Mouse (Mus musculus) gastrocnemius, adult 2 months (tissue): ENCODE data around the gene Abca1. TPM values are rescaled to one million over a fixed set of nuclear protein-coding genes. Genes with fewer than 3 reads are reported as not detected.

ENCODE experiments used
- DNase-seq: peaks from one replicate; pipeline ENCODE4 v3.0.0; 2022
- H3K27ac ChIP-seq: fragments of 200-600 bp; 2 replicates; pipeline ENCODE4 v1.8.1; 2022; ENCODE audit warnings: mild to moderate bottlenecking
- H3K4me3 ChIP-seq: fragments of 200-600 bp; 2 replicates; pipeline ENCODE4 v1.8.1; 2022; ENCODE audit warnings: mild to moderate bottlenecking, moderate library complexity
- CTCF ChIP-seq: fragments of 200-600 bp; IDR thresholded peaks from 2 replicates; pipeline ENCODE4 v1.8.1; 2022; ENCODE audit warnings: antibody characterized with exemption, mild to moderate bottlenecking, moderate library complexity
- intact Hi-C: fragments of 180-260 bp; cut with DNase I; formaldehyde crosslinking; loops from one replicate; pipeline ENCODE4 v1.15.1; 2025
- total RNA-seq, 2 experiments: library from RNA; stranded (reverse); gene quantifications; 2 replicates each; pipeline ENCODE4 v1.2.3; 2021

Abca1 gene
- total RNA-seq, 2 experiments from 2014 or later: 5.9 to 8.6 TPM

GRCm38 (mm10) chr4:53177696-53178095 lies 18.0 kb upstream of the Abca1 start:
- Histone ChIP-seq H3K27ac (no peak overlapping the region), H3K4me3 (no peak overlapping the region)
- no peak for DNase-seq
- intact Hi-C loops: no loop called here
- no peak for TF ChIP-seq CTCF

GRCm38 (mm10) chr4:53174906-53175305 lies 15.2 kb upstream of the Abca1 start:
- H3K27ac ChIP-seq: no peak overlapping the region
- no peak for DNase-seq
- no peak for TF ChIP-seq CTCF
- intact Hi-C loops: no loop called here
- H3K4me3 ChIP-seq: no peak overlapping the region

DNA sequence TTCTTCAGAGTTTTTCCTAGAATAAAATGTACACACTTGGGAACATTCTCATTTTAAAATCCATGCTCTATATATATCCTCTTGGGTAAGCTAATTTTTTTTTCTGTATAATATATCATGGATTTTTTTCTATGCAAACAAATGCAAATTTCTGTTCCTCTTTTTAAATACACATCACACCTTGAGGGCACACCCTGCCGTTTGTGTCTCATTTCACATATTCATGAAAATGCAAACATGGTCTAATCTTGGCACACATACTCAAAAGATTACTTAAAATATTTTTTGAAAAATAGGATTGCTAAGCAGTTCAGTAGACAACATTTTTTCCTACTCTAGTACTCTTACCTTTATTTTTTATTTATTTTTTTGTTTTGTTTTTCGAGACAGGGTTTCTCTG lies 10.7 kb upstream of the Abca1 start:
- intact Hi-C loops: no loop called here
- no peak for TF ChIP-seq CTCF
- no peak overlapping the region for H3K4me3 ChIP-seq
- H3K27ac ChIP-seq: no peak overlapping the region
- DNase-seq: no peak

DNA sequence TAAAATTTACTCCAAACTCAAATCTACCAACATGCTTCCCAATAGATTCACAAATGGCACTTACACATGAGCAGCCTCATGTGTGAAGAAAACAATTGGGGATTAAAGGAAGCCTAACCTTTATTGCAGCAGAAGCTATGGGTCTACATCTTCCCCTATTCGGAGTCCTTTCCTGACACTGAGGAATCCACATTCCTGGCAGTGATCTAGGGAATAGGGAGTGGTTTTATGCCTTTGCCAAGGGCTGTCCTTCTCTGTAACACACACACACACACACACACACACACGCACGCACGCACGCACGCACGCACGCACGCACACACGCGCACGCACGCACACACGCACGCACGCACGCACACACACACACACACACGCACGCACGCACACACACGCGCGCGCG lies 5.5 kb upstream of the Abca1 start:
- intact Hi-C loops: no loop called here
- no peak for DNase-seq
- no peak for TF ChIP-seq CTCF
- H3K4me3 ChIP-seq: no peak overlapping the region
- no peak overlapping the region for H3K27ac ChIP-seq

DNA sequence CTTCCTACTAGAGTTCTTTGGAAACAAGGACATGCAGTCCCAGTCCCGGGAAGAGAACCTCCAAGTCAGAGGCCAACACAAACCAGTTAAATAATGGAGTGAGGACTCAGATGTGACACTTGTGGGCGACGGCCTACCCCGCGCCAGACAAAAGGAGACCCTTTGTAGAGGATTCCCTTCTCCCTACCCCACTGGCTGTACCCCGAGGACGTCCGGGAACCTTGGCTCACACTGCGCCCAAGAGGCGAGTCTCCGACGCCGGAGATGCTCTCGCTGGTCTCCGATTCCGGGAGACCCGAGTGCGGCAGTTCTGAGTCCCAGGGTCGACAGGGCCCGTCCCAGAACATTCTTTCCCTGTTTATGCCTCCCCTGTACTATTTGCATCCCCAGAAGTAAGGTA lies 519 bp downstream of the Abca1 start:
- peak; percentile 59 for DNase-seq
- Histone ChIP-seq H3K4me3 (peak overlapping the region; percentile 98), H3K27ac (peak overlapping the region; percentile 89)
- intact Hi-C loops: loop anchor here (2.0 kb wide), 2 partner anchors 42 to 106 kb away; no protein-coding TSS in a partner anchor
- no peak for TF ChIP-seq CTCF

DNA sequence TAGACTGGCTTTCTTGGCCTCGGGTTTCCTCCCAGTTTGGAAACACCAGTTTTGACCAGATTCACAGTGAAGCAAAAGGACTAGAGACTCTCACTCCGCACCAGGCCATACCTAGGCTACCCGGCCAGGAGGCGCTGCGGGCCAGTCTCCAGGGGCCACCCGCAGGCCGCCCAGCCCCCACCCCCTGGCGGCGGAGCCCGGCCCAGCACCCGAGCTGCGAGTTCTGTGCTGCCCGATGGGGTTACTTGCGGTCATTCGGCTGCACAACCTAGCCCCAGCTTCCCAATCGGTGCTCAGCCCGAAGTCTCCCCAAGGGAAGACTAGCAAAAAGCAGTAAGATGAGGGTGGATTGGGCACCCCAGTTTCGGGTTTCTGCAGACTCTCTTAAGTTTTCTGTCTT lies 1.1 kb downstream of the Abca1 start:
- intact Hi-C loops: loop anchor here (2.0 kb wide), 2 partner anchors 42 to 106 kb away; no protein-coding TSS in a partner anchor
- peak; percentile 97 for TF ChIP-seq CTCF
- Histone ChIP-seq H3K4me3 (peak overlapping the region; percentile 98), H3K27ac (peak overlapping the region; percentile 89)
- DNase-seq: peak; percentile 94

- Histone ChIP-seq H3K4me3 (no peak overlapping the region), H3K27ac (peak overlapping the region; percentile 6; the same call in 1 of the 2 replicates)
- intact Hi-C loops: no loop called here
- DNase-seq: no peak
- TF ChIP-seq CTCF: no peak
Measured at GRCm38 (mm10) chr4:53155471-53155870, 4.2 kb downstream of the Abca1 start.

- no peak overlapping the region for H3K4me3 ChIP-seq
- intact Hi-C loops: no loop called here
- TF ChIP-seq CTCF: no peak
- peak overlapping the region; percentile 52; the same call in 1 of the 2 replicates for H3K27ac ChIP-seq
- no peak for DNase-seq
Measured at GRCm38 (mm10) chr4:53153711-53154110, 6.0 kb downstream of the Abca1 start.

- Histone ChIP-seq H3K27ac (peak overlapping the region; percentile 52; the same call in 1 of the 2 replicates), H3K4me3 (no peak overlapping the region)
- intact Hi-C loops: no loop called here
- no peak for DNase-seq
- TF ChIP-seq CTCF: no peak
Measured at GRCm38 (mm10) chr4:53153061-53153460, 6.6 kb downstream of the Abca1 start.

- intact Hi-C loops: no loop called here
Measured at GRCm38 (mm10) chr4:53152655-53153054, 7.0 kb downstream of the Abca1 start.

GRCm38 (mm10) chr4:53150516-53150915 lies 9.2 kb downstream of the Abca1 start:
- Histone ChIP-seq H3K27ac (no peak overlapping the region), H3K4me3 (no peak overlapping the region)
- intact Hi-C loops: no loop called here
- TF ChIP-seq CTCF: no peak
- no peak for DNase-seq

More at GRCm38 (mm10) chr4:53152655-53153054, 7.0 kb downstream of the Abca1 start:
- Histone ChIP-seq H3K4me3 (0 out of 2 replicates have a peak overlapping the region, but pooled peaks have one; percentile 19), H3K27ac (peak overlapping the region; percentile 51)
- no peak for TF ChIP-seq CTCF
- no peak for DNase-seq

DNA sequence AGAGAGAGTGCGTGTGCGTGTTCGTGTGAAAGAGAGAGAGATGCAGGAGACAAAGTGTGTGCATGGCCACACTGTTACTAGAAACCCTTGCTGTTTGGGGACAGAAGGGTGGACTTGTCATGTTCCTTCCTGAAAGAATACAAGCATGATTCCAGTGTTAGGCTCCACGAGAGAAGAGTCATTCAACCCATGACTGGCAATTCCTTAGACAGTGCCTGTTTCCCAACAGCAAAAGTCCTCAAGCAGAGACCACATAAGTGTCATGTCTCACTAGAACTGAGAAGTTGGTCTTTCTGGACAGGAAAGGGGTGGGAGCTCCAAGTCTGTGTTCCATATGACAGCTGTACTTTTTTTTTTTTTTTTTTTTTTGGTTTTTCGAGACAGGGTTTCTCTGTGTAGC lies 10.1 kb downstream of the Abca1 start:
- no peak for DNase-seq
- intact Hi-C loops: no loop called here
- TF ChIP-seq CTCF: no peak

DNA sequence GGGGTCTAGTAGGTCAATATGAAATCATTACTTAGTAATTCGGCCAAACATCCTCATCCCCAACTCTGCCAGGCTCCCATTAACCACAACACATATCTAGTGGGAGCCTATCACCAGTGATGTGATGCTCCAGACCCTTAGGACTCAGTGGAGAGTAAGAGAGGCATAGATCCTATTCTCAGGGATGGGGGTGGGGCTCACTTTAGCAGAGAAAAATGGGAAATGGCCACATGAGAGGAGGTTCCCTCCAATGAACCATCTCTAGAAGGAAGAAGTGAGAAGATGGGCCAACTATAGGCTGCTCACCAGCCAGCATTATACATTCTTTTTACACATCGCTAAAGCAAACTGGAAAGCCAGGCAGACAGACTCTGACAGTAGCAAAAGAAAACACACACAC lies 10.9 kb downstream of the Abca1 start:
- no peak for TF ChIP-seq CTCF
- no peak for DNase-seq
- Histone ChIP-seq H3K4me3 (no peak overlapping the region), H3K27ac (no peak overlapping the region)
- intact Hi-C loops: no loop called here

More for the DNA sequence above, 10.1 kb downstream of the Abca1 start:
- Histone ChIP-seq H3K27ac (no peak overlapping the region), H3K4me3 (no peak overlapping the region)

GRCm38 (mm10) chr4:53147454-53147853 lies 12.2 kb downstream of the Abca1 start:
- Histone ChIP-seq H3K4me3 (no peak overlapping the region), H3K27ac (peak overlapping the region; percentile 17; the same call in 1 of the 2 replicates)
- intact Hi-C loops: no loop called here
- no peak for DNase-seq
- no peak for TF ChIP-seq CTCF
